ENCODE assay signal across 14 mouse cellular contexts in the genomic region with DNA sequence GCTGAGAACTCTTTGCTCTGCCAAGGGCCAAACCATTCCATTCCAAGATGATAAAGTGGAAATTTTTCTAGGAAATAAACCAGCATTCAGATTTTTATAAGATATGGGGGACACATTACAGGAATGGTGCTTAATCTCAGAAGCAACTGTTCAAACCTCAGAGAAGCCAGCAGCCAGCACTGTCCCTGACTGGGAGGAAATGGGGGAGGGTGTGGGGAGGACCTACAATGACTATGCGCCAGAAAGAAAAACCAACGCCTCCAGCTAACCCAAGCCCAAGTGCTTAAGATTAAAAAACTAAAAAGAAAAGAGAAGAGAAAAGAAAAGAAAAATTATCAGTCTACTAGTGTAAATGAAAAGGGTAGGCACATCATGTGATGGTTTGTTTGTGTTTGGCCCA.
DNase-seq lines count a peak whose midpoint lies in the region; ATAC-seq and TF ChIP-seq lines count a peak whose summit lies in the region.
"Had no signal": no experiment of that assay in that cellular context is flagged by ENCODE, and none has a peak within 500 bp of the region (broad histone marks: within the 10 kb centered on the region; RNA-seq: fewer than 3 reads in every experiment).

No protein-coding gene starts in this region.

- WGBS in lung, postnatal 0 days: 24% methylated on average over 2 of the region's 2 CpGs

- H3K36me3 ChIP-seq in lung, postnatal 0 days (ENCODE audit: insufficient read depth, low read length): no peaks in the 10 kb centered on the region
- H3K36me3 ChIP-seq: forebrain, embryonic 12.5 days; limb, embryonic 12.5 days; midbrain, embryonic 12.5 days; neural tube, embryonic 15.5 days had no signal

- H3K4me1 ChIP-seq in lung, postnatal 0 days (ENCODE audit: insufficient read depth, low read depth, low read length): peaks cover 3% of the 10 kb centered on the region; the same call in 1 of the 2 replicates

- no peak overlapping the region for H3K4me3 ChIP-seq in lung, postnatal 0 days (ENCODE audit: low read depth, low read length)
- H3K4me3 ChIP-seq: forebrain, embryonic 12.5 days; limb, embryonic 12.5 days; midbrain, embryonic 12.5 days; neural tube, embryonic 15.5 days had no signal

- intact Hi-C loops in left cerebral cortex, postnatal 14 days (cut with DNase I): no loop called here

- TF ChIP-seq CTCF in lung, postnatal 0 days (IDR thresholded peaks at IDR 0.05): no peak

- no peaks in the 10 kb centered on the region for H3K27me3 ChIP-seq in lung, postnatal 0 days (replicated peaks; ENCODE audit: insufficient read depth, low read length)
- H3K27me3 ChIP-seq: forebrain, embryonic 12.5 days; limb, embryonic 12.5 days; midbrain, embryonic 12.5 days; neural tube, embryonic 15.5 days had no signal

- no peak overlapping the region for H3K4me2 ChIP-seq in lung, postnatal 0 days (replicated peaks; ENCODE audit: low read depth, low read length)
- H3K4me2 ChIP-seq: forebrain, embryonic 12.5 days; limb, embryonic 12.5 days; midbrain, embryonic 12.5 days; neural tube, embryonic 15.5 days had no signal

- H3K9me3 ChIP-seq in lung, postnatal 0 days (ENCODE audit: low read length): no peaks in the 10 kb centered on the region
- H3K9me3 ChIP-seq: forebrain, embryonic 12.5 days; limb, embryonic 12.5 days; midbrain, embryonic 12.5 days; neural tube, embryonic 15.5 days had no signal

- H3K27ac ChIP-seq in lung, postnatal 0 days (ENCODE audit: low read length): no peak overlapping the region
- H3K27ac ChIP-seq: forebrain, embryonic 12.5 days; hindbrain, postnatal 0 days; limb, embryonic 12.5 days; midbrain, embryonic 12.5 days; neural tube, embryonic 15.5 days had no signal

- ATAC-seq in CD4-positive, CD25-positive, alpha-beta regulatory T cell, adult 4 months: no peak
- ATAC-seq in lung, postnatal 0 days: no peak
- ATAC-seq: hindbrain, postnatal 0 days had no signal

- no peak for TF ChIP-seq EP300 in lung, postnatal 0 days (IDR thresholded peaks at IDR 0.05)

- H3K9ac ChIP-seq in lung, postnatal 0 days (replicated peaks; ENCODE audit: low read depth): no peak overlapping the region
- H3K9ac ChIP-seq: forebrain, embryonic 12.5 days; limb, embryonic 12.5 days; midbrain, embryonic 12.5 days; neural tube, embryonic 15.5 days had no signal

- DNase-seq in CD4-positive, CD25-positive, alpha-beta regulatory T cell, adult 2 months (ENCODE audit: low read depth, low spot score): peak; percentile 45
- peak; percentile 28 for DNase-seq in lung, postnatal 25 days (ENCODE audit: low spot score)
- DNase-seq in lung, postnatal 0 days (ENCODE audit: low spot score): no peak
- peak; percentile 29 for DNase-seq in heart, postnatal 4 days
- peak; percentile 51 for DNase-seq in naive thymus-derived CD4-positive, alpha-beta T cell, adult 2 months (ENCODE audit: low read depth)
- no peak for DNase-seq in layer of hippocampus, postnatal 14 days (ENCODE audit: low spot score in 2 of 2)
- no peak for DNase-seq in left cerebral cortex, postnatal 14 days (ENCODE audit: low spot score in 2 of 2)
- DNase-seq: embryo, embryonic 11 days had no signal

Comparison
In these comparisons a context has a peak if more than half of its experiments do, and no peak if none do; other contexts are left out.
1. DNase-seq: peak in CD4-positive, CD25-positive, alpha-beta regulatory T cell, adult 2 months (single experiment), lung, postnatal 25 days (single experiment), heart, postnatal 4 days (single experiment) and naive thymus-derived CD4-positive, alpha-beta T cell, adult 2 months (single experiment); none in lung, postnatal 0 days (single experiment), layer of hippocampus, postnatal 14 days (0 of 2) and left cerebral cortex, postnatal 14 days (0 of 2).